Mouse (Mus musculus) adrenal gland, postnatal 10 days (tissue): ENCODE measurements around the gene Ibtk. TPM values are rescaled to one million over a fixed set of nuclear protein-coding genes. Genes with fewer than 3 reads are reported as not detected.
A peak's percentile ranks its signal among the peaks of the same experiment; 100 is the strongest.

Source experiments
- DNase-seq: peaks from one replicate; pipeline ENCODE4 v3.0.0; 2021; ENCODE audit warnings: mixed read lengths
- total RNA-seq, 2 experiments: library from RNA; stranded (reverse); gene quantifications; 2 replicates each; pipeline ENCODE4 v1.2.3; 2021

Gene Ibtk
- total RNA-seq, 2 experiments from 2014 or later: 32.7 to 42.9 TPM

GRCm38 (mm10) chr9:85701981-85702380 lies 47.2 kb downstream of the Ibtk start:
- no peak for DNase-seq

GRCm38 (mm10) chr9:85695606-85696005 lies 53.5 kb downstream of the Ibtk start:
- DNase-seq: no peak

GRCm38 (mm10) chr9:85693231-85694116 lies 55.7 kb downstream of the Ibtk start:
- DNase-seq: peak; percentile 14

GRCm38 (mm10) chr9:85685010-85685409 lies 64.1 kb downstream of the Ibtk start:
- DNase-seq: peak; percentile 22

- DNase-seq: no peak
These were observed 73.8 kb downstream of the Ibtk start for GRCm38 (mm10) chr9:85675131-85675905.

GRCm38 (mm10) chr9:85673907-85674481 lies 75.1 kb downstream of the Ibtk start:
- DNase-seq: peak; percentile 32

- no peak for DNase-seq
These were observed 77.4 kb downstream of the Ibtk start for GRCm38 (mm10) chr9:85671582-85672331.

GRCm38 (mm10) chr9:85664316-85664715 lies 84.8 kb downstream of the Ibtk start:
- DNase-seq: no peak

GRCm38 (mm10) chr9:85663810-85664209 lies 85.3 kb downstream of the Ibtk start:
- no peak for DNase-seq

- DNase-seq: no peak
These were observed 86.0 kb downstream of the Ibtk start for GRCm38 (mm10) chr9:85663091-85663490.

- DNase-seq: no peak
These were observed 95.7 kb downstream of the Ibtk start for GRCm38 (mm10) chr9:85653401-85653800.

- no peak for DNase-seq
These were observed 110.9 kb downstream of the Ibtk start for GRCm38 (mm10) chr9:85638276-85638675.

Other genes starting within 250 kb of the Ibtk start
- 1 to 10 TPM; 3.2 to 4.1 TPM for gene Tpbg, start 93.0 kb upstream of the Ibtk start, total RNA-seq